Mouse (Mus musculus): ENCODE measurements around the gene Thra. TPM values are rescaled to one million over a fixed set of nuclear protein-coding genes. Genes with fewer than 3 reads are reported as not detected.

The Thra gene
- total and polyA plus RNA-seq, 2 experiments from 2014 or later = 44.0 to 234 TPM

- no peaks in the 10 kb centered on the region for H3K9me3 ChIP-seq (replicated peaks; ENCODE audit: control insufficient read depth, low read length)
- H3K36me3 ChIP-seq (replicated peaks; ENCODE audit: control insufficient read depth, insufficient read depth, low read length) = peaks cover 69% of the 10 kb centered on the region
- no peak for TF ChIP-seq CTCF (IDR thresholded peaks at IDR 0.05; ENCODE audit: low read depth)
- TF ChIP-seq EP300 (IDR thresholded peaks at IDR 0.05; ENCODE audit: low read depth) = no peak
- DNase-seq (ENCODE audit: low spot score) (no peak), ATAC-seq (ENCODE audit: insufficient read depth, low read depth) (no peak)
- H3K4me3 ChIP-seq (ENCODE audit: low read depth, low read length) = no peak overlapping the region
- peaks cover 60% of the 10 kb centered on the region for H3K4me1 ChIP-seq (ENCODE audit: control insufficient read depth, insufficient read depth)
- WGBS = 46% methylated on average over 4 of the region's 5 CpGs
- 0 out of 2 replicates have a peak overlapping the region, but pooled peaks have one; percentile 13 for H3K4me2 ChIP-seq (ENCODE audit: low read depth, low read length)
- no peaks in the 10 kb centered on the region for H3K27me3 ChIP-seq (ENCODE audit: control insufficient read depth, insufficient read depth, low read length)
- H3K9ac ChIP-seq (replicated peaks; ENCODE audit: low read depth, low read length) = no peak overlapping the region
- H3K27ac ChIP-seq (ENCODE audit: low read depth) = peak overlapping the region; percentile 93
Measured at GRCm38 (mm10) chr11:98766816-98767215, 26.4 kb downstream of the Thra start.

DNA sequence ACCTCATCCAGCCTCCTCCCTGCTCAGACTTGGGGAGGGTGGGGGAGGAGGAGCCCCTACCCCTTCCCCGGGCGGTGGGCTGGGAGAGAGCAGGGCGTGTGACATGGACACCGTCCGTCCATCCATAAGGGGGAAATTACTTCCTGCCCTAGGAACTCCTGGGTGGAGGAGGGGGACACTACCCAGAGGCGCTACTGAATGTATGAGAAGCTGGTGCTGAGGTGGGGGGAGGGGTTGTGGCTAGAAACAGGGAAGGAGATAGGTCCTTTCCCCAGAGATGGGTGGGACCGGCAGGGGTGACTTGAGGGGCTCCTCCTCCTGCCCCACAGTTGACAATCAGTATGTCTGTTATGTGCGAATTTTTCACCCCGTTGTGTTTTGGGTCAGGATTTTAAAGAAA, 26.8 kb downstream of the Thra start:
- Histone ChIP-seq H3K27ac (ENCODE audit: low read depth) (peak overlapping the region; percentile 93), H3K4me1 (ENCODE audit: control insufficient read depth, insufficient read depth) (peaks cover 61% of the 10 kb centered on the region), H3K36me3 (replicated peaks; ENCODE audit: control insufficient read depth, insufficient read depth, low read length) (peaks cover 66% of the 10 kb centered on the region), H3K9me3 (replicated peaks; ENCODE audit: control insufficient read depth, low read length) (no peaks in the 10 kb centered on the region), H3K9ac (replicated peaks; ENCODE audit: low read depth, low read length) (no peak overlapping the region), H3K27me3 (ENCODE audit: control insufficient read depth, insufficient read depth, low read length) (no peaks in the 10 kb centered on the region), H3K4me3 (ENCODE audit: low read depth, low read length) (no peak overlapping the region), H3K4me2 (ENCODE audit: low read depth, low read length) (0 out of 2 replicates have a peak overlapping the region, but pooled peaks have one; percentile 13)
- WGBS = 18% methylated on average over 9 of the region's 9 CpGs
- DNase-seq (ENCODE audit: low spot score) = peak; percentile 47
- TF ChIP-seq EP300 (IDR thresholded peaks at IDR 0.05; ENCODE audit: low read depth) = no peak
- TF ChIP-seq CTCF (IDR thresholded peaks at IDR 0.05; ENCODE audit: low read depth) = no peak
- ATAC-seq (ENCODE audit: insufficient read depth, low read depth) = no peak; the same call in 1 of the 2 replicates

DNA sequence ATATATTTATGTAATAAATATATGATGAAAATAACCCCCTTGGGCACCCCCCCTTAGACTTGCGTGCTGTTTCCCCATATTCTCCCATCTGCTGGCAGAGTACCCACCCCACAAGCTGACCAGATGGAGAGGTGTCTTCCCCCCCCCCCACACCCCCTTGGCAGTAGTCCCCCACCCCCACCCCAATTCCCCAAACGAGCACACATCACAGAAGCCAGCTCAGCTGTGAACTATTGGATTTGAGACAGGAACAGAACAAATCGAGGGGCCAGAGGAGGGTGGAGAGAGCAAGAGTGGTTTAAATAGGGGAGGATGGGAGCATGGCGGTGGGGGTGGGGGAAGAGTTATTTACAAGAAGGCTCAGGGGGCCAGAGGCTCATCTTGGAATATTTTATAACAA, 27.3 kb downstream of the Thra start:
- Histone ChIP-seq H3K27me3 (ENCODE audit: control insufficient read depth, insufficient read depth, low read length) (no peaks in the 10 kb centered on the region), H3K9me3 (replicated peaks; ENCODE audit: control insufficient read depth, low read length) (no peaks in the 10 kb centered on the region), H3K27ac (ENCODE audit: low read depth) (peak overlapping the region; percentile 93), H3K4me1 (ENCODE audit: control insufficient read depth, insufficient read depth) (peaks cover 61% of the 10 kb centered on the region), H3K4me2 (ENCODE audit: low read depth, low read length) (peak overlapping the region; percentile 52), H3K36me3 (replicated peaks; ENCODE audit: control insufficient read depth, insufficient read depth, low read length) (peaks cover 65% of the 10 kb centered on the region), H3K9ac (replicated peaks; ENCODE audit: low read depth, low read length) (peak overlapping the region; percentile 47), H3K4me3 (ENCODE audit: low read depth, low read length) (peak overlapping the region; percentile 22)
- ATAC-seq (ENCODE audit: insufficient read depth, low read depth) (no peak), DNase-seq (ENCODE audit: low spot score) (no peak)
- 18% methylated on average over 4 of the region's 4 CpGs for WGBS
- TF ChIP-seq EP300 (IDR thresholded peaks at IDR 0.05; ENCODE audit: low read depth) (no peak), CTCF (IDR thresholded peaks at IDR 0.05; ENCODE audit: low read depth) (no peak)

DNA sequence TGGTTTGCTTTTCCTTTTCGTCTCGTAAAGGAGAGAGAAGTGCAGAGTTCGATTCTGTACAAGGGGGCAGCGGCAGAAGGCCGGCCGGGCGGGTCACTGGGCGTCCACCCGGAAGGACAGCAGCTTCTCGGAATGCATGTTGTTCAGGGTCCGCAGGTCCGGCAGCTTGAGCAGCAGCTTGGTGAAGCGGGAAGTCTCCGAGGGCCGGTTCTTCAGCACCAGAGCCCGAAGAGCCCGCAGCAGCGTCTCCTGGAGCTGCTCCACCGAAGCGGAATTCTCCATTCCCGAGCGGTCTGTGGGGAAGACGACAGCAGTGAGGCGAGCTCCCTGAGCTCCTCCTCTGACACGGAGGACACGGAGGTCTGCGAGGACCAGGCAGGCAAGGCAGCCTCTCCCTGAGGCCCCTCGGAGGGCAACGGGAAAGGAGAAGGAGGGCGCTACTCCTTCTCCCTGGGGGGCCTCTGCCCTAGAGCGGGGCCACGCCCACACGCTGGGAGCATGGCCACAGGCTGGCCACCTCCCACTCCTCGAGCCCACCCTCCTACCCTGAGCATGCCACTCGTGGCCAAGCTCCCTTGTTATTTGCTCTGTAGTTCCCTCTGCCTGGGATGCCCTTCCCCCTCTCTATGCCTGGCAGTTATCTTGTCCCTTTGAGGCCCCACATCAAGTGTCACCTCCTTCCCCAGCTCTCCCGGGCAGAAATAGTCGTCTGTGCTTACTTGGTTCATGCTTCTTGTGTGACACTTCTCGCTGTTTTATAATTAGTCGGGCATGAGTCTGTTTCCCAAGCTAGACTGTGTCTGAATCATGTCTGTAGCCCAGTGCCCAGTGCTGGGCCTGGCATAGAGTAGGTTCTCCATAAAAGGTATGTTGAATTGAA, 27.9 kb downstream of the Thra start:
- peak; percentile 11 for DNase-seq (ENCODE audit: low spot score)
- TF ChIP-seq CTCF (IDR thresholded peaks at IDR 0.05; ENCODE audit: low read depth) (no peak), EP300 (IDR thresholded peaks at IDR 0.05; ENCODE audit: low read depth) (peak; percentile 64)
- Histone ChIP-seq H3K4me2 (ENCODE audit: low read depth, low read length) (peak overlapping the region; percentile 52), H3K36me3 (replicated peaks; ENCODE audit: control insufficient read depth, insufficient read depth, low read length) (peaks cover 59% of the 10 kb centered on the region), H3K4me1 (ENCODE audit: control insufficient read depth, insufficient read depth) (peaks cover 61% of the 10 kb centered on the region), H3K27ac (ENCODE audit: low read depth) (peak overlapping the region; percentile 93), H3K9ac (replicated peaks; ENCODE audit: low read depth, low read length) (peak overlapping the region; percentile 47), H3K9me3 (replicated peaks; ENCODE audit: control insufficient read depth, low read length) (no peaks in the 10 kb centered on the region), H3K4me3 (ENCODE audit: low read depth, low read length) (peak overlapping the region; percentile 22), H3K27me3 (ENCODE audit: control insufficient read depth, insufficient read depth, low read length) (no peaks in the 10 kb centered on the region)
- WGBS = 18% methylated on average over 35 of the region's 39 CpGs
- peak; percentile 12 for ATAC-seq (ENCODE audit: insufficient read depth, low read depth)

DNA sequence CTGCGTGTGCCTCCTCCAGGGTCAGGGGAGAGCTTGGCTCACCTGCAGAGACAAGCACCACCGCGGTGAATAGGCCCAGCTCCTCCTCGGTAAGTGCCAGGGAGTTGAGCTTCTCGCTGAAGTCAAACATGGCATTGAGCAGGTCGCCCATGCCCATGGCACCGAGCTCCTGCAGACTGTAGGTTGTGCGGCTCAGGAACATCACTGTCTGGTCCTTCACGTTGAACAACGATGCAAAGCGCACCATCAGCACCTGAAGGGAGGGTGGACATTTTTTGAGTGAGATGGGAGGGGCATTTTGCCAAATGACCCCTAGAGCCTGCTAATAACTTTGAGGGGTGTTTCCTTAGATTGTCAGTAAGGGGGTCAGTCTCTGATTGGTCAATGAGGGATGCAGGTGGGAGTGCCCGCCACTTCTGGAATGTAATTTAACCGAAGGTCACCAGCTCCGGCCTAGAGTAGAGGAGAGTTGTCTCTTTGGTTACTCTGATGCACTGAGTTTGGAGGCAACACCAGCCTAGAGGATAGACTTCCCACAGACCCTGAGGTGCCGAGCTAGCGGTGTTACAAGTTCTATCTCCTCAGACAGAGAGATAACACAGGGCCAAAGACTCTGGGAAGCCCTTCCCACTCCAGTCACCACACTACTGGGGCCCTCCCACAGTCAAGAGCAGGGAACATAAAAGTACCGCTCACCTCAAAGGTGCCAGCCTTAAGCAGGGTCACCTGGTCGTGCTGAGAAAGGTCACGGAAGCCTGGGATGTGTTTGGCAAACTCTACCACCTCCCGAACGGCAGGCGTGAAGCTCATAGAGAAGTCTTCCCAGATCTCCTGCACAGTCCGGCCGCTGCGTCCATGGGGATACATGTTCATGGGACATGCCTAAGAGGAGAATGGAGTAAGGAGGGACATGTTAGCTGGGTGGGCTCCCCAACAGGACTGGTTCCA, 28.8 kb downstream of the Thra start:
- DNase-seq (ENCODE audit: low spot score) = no peak
- H3K36me3 ChIP-seq (replicated peaks; ENCODE audit: control insufficient read depth, insufficient read depth, low read length) = peaks cover 50% of the 10 kb centered on the region
- no peak for ATAC-seq (ENCODE audit: insufficient read depth, low read depth)
- no peak overlapping the region for H3K4me3 ChIP-seq (ENCODE audit: low read depth, low read length)
- WGBS = 61% methylated on average over 25 of the region's 25 CpGs
- H3K27me3 ChIP-seq (ENCODE audit: control insufficient read depth, insufficient read depth, low read length) = no peaks in the 10 kb centered on the region
- H3K9me3 ChIP-seq (replicated peaks; ENCODE audit: control insufficient read depth, low read length) = no peaks in the 10 kb centered on the region
- no peak overlapping the region for H3K4me2 ChIP-seq (ENCODE audit: low read depth, low read length)
- peak overlapping the region; percentile 93 for H3K27ac ChIP-seq (ENCODE audit: low read depth)
- no peak overlapping the region for H3K9ac ChIP-seq (replicated peaks; ENCODE audit: low read depth, low read length)
- peaks cover 64% of the 10 kb centered on the region for H3K4me1 ChIP-seq (ENCODE audit: control insufficient read depth, insufficient read depth)
- TF ChIP-seq EP300 (IDR thresholded peaks at IDR 0.05; ENCODE audit: low read depth) (no peak), CTCF (IDR thresholded peaks at IDR 0.05; ENCODE audit: low read depth) (no peak)
